Mouse (Mus musculus) midbrain, embryonic 15.5 days (tissue): ENCODE measurements around the gene Abcd3. TPM values are rescaled to one million over a fixed set of nuclear protein-coding genes. Genes with fewer than 3 reads are reported as not detected.

Experiments used
- ATAC-seq: fragments of 200-750 bp; cut with Nextera tagmentation; replicated peaks from 2 replicates; pipeline ENCODE4 v1.8.0; 2017; ENCODE audit warnings: moderate TSS enrichment
- H3K27ac ChIP-seq: fragments of 300-500 bp; sonication (generic); 2 replicates; pipeline ENCODE4 v1.5.1; 2015; ENCODE audit warnings: mild to moderate bottlenecking, inconsistent platforms
- H3K27me3 ChIP-seq: fragments of 300-500 bp; sonication (generic); replicated peaks from 2 replicates; pipeline ENCODE4 v1.6.1; 2015; ENCODE audit warnings: inconsistent platforms
- H3K36me3 ChIP-seq: fragments of 300-500 bp; sonication (generic); replicated peaks from 2 replicates; pipeline ENCODE4 v1.6.1; 2015; ENCODE audit warnings: inconsistent platforms
- H3K4me1 ChIP-seq: fragments of 300-500 bp; sonication (generic); 2 replicates; pipeline ENCODE4 v1.6.1; 2015; ENCODE audit warnings: inconsistent platforms
- H3K4me2 ChIP-seq: fragments of 300-500 bp; sonication (generic); 2 replicates; pipeline ENCODE4 v1.6.1; 2015; ENCODE audit warnings: inconsistent platforms, mild to moderate bottlenecking, moderate library complexity
- H3K4me3 ChIP-seq: fragments of 300-500 bp; sonication (generic); 2 replicates; pipeline ENCODE4 v1.5.1; 2015; ENCODE audit warnings: mild to moderate bottlenecking, inconsistent platforms
- H3K9ac ChIP-seq: fragments of 300-500 bp; sonication (generic); 2 replicates; pipeline ENCODE4 v1.6.1; 2015; ENCODE audit warnings: mild to moderate bottlenecking, inconsistent platforms
- H3K9me3 ChIP-seq: fragments of 300-500 bp; sonication (generic); 2 replicates; pipeline ENCODE4 v1.6.1; 2016; ENCODE audit warnings: inconsistent platforms
- WGBS: fragments of 180-500 bp; shearing (Covaris S2); methylation state at CpG from one replicate; pipeline ENCODE4 v1.1.7; 2015; ENCODE audit warnings: mixed read lengths; 5-methylcytosine and 5-hydroxymethylcytosine counted together
- polyA plus RNA-seq: library from polyadenylated mRNA; unstranded; fragments of >200 nt; fragmentation: Nextera tagmentation; extraction: Ambion mirVana; gene quantifications from 2 replicates; pipeline ENCODE4 v1.2.1, GENCODE M21; 2015

The Abcd3 gene
- polyA plus RNA-seq, 1 experiment from 2014 or later: 70.8 TPM

DNA sequence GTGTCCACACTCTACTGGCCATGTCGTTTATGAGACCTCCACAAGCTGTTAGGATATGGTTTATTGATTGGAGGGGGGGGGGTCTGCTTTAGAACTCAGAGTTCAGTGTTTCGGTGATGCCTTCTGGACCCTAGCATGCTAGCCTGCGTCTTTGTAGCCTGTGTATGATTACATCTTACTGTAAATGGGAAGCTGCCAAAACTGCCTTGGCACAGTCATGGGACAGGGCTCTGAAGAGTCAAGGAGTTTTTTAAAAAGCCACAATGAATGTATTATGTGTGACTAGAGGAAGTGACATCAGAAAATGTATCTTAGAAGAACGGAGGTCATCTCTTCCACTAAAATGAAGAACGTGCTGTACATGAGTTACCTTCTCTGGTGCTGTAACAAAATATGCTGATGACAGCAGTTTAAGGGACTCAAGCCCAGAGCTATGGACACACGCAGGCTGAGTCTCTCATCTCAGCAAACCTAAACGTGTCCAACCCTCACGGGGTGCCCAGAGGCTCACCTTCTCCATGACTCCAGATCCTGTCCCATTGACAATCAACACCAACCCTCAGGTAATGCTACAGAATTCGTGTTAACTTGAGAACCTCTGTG is 26.4 kb upstream of the Abcd3 start:
- H3K27me3 ChIP-seq: no peaks in the 10 kb centered on the region
- no peak overlapping the region for H3K27ac ChIP-seq
- H3K9me3 ChIP-seq: no peaks in the 10 kb centered on the region
- H3K9ac ChIP-seq: no peak overlapping the region
- ATAC-seq: no peak
- H3K4me1 ChIP-seq: no peaks in the 10 kb centered on the region
- H3K4me3 ChIP-seq: no peak overlapping the region
- 79% methylated on average over 9 of the region's 9 CpGs for WGBS
- no peaks in the 10 kb centered on the region for H3K36me3 ChIP-seq
- no peak overlapping the region for H3K4me2 ChIP-seq

DNA sequence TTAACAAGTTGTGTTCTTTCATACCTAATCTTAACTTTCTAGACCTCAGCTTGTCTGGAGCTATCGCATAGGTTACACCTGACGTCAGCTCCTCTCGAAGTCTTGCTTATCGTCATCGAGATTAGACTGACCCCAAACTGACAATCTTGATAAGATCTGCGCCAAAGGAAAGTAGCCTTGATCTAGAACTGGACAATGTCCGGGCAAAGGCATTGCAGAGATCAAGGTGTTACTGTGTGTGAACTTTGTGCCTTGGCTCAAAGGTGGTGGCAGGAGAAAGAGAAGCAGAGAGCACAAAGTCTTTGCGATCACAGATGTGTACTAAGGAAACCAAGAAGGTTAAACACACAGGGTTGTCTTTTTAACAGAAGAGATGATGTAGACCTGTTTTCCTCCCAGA is 25.2 kb upstream of the Abcd3 start:
- H3K27me3 ChIP-seq: no peaks in the 10 kb centered on the region
- no peak overlapping the region for H3K27ac ChIP-seq
- no peaks in the 10 kb centered on the region for H3K4me1 ChIP-seq
- H3K36me3 ChIP-seq: no peaks in the 10 kb centered on the region
- no peak for ATAC-seq
- H3K9ac ChIP-seq: no peak overlapping the region
- 94% methylated on average over 8 of the region's 8 CpGs for WGBS
- H3K9me3 ChIP-seq: no peaks in the 10 kb centered on the region
- no peak overlapping the region for H3K4me2 ChIP-seq
- no peak overlapping the region for H3K4me3 ChIP-seq

DNA sequence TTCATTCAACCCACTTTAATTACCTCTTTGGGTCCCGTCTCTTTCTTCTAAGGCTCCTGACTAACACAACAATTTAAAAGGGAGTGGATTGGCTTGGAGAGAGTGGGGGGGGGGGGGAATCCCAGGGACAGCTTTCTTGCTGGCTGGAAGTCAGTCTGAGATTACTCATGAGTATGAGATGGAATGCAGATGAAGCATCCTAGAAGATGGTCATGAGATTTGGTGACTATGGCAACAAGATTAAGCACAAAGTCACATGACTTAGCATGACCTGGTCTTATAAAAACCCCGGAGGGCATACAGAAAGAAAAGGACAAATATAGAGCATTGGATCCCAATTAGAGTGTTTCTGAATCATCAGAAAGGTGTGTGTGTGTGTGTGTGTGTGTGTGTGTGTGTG is 19.6 kb upstream of the Abcd3 start:
- H3K36me3 ChIP-seq: no peaks in the 10 kb centered on the region
- WGBS: 83% methylated on average over 2 of the region's 2 CpGs
- H3K27me3 ChIP-seq: no peaks in the 10 kb centered on the region
- no peak overlapping the region for H3K4me3 ChIP-seq
- H3K27ac ChIP-seq: no peak overlapping the region
- no peaks in the 10 kb centered on the region for H3K9me3 ChIP-seq
- H3K4me2 ChIP-seq: no peak overlapping the region
- no peak for ATAC-seq
- H3K9ac ChIP-seq: no peak overlapping the region
- H3K4me1 ChIP-seq: no peaks in the 10 kb centered on the region

DNA sequence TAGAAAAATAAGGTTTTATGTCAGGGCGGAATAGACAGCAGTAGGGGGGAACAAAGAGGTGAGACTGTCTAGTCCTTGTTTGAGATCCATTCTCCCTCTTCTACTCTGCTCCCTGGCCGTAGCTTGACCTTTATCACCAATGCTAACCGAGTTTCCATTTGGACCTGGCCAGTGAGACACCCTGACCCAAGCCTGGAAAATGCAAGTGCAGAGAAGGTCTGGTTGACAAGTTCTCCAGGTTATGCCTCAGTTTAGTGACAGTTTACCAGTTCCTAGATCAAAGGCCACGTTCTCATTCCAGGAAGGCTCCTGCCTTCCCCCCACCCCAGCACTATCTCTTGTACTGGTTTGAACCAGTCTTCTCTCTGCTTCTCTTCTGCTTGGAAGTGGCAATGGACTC is 19.1 kb upstream of the Abcd3 start:
- Histone ChIP-seq H3K4me3 (no peak overlapping the region), H3K4me1 (no peaks in the 10 kb centered on the region), H3K9ac (no peak overlapping the region), H3K9me3 (no peaks in the 10 kb centered on the region), H3K27me3 (no peaks in the 10 kb centered on the region), H3K36me3 (no peaks in the 10 kb centered on the region), H3K27ac (no peak overlapping the region), H3K4me2 (no peak overlapping the region)
- 89% methylated on average over 4 of the region's 4 CpGs for WGBS
- no peak for ATAC-seq

DNA sequence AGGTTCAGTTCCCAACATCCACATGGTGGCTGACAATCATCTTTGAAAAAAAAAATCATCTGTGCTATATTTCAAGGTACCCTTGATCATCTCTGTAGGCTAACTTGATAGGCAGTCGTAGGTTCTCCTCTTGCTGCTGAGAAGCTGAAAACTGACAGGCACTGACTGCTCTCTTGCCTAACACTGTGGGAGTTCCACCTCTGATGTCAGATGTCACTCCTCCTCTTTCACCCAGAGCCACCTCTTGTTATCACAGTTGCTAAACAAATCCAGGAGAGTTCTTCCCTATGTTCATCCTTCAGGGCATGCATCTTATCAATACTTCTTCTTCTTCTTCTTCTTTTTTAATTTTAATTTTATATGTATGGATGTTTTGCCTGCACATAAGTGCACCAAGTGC is 10.0 kb upstream of the Abcd3 start:
- Histone ChIP-seq H3K27ac (no peak overlapping the region), H3K9ac (no peak overlapping the region), H3K27me3 (no peaks in the 10 kb centered on the region), H3K4me2 (no peak overlapping the region), H3K4me1 (no peaks in the 10 kb centered on the region), H3K9me3 (0 out of 2 replicates have a peak, but pooled peaks cover 4% of the 10 kb centered on the region), H3K36me3 (no peaks in the 10 kb centered on the region), H3K4me3 (no peak overlapping the region)
- WGBS: 80% methylated on average over 1 of the region's 1 CpGs
- no peak for ATAC-seq

GRCm38 (mm10) chr3:121824319-121824718 is 9.2 kb upstream of the Abcd3 start:
- 98% methylated on average over 1 of the region's 1 CpGs for WGBS
- no peaks in the 10 kb centered on the region for H3K27me3 ChIP-seq

GRCm38 (mm10) chr3:121822643-121823042 is 7.5 kb upstream of the Abcd3 start:
- no peak overlapping the region for H3K9ac ChIP-seq
- H3K4me3 ChIP-seq: no peak overlapping the region
- no peaks in the 10 kb centered on the region for H3K4me1 ChIP-seq
- H3K36me3 ChIP-seq: no peaks in the 10 kb centered on the region
- H3K27ac ChIP-seq: no peak overlapping the region
- H3K9me3 ChIP-seq: no peaks in the 10 kb centered on the region
- 87% methylated on average over 5 of the region's 5 CpGs for WGBS
- no peak for ATAC-seq
- H3K4me2 ChIP-seq: no peak overlapping the region
- no peaks in the 10 kb centered on the region for H3K27me3 ChIP-seq

More at GRCm38 (mm10) chr3:121824319-121824718, 9.2 kb upstream of the Abcd3 start:
- no peak overlapping the region for H3K27ac ChIP-seq
- H3K4me2 ChIP-seq: no peak overlapping the region
- no peak overlapping the region for H3K9ac ChIP-seq
- 0 out of 2 replicates have a peak, but pooled peaks cover 4% of the 10 kb centered on the region for H3K9me3 ChIP-seq
- H3K36me3 ChIP-seq: no peaks in the 10 kb centered on the region
- no peak for ATAC-seq
- no peaks in the 10 kb centered on the region for H3K4me1 ChIP-seq
- no peak overlapping the region for H3K4me3 ChIP-seq

GRCm38 (mm10) chr3:121821559-121822143 is 6.5 kb upstream of the Abcd3 start:
- Histone ChIP-seq H3K4me2 (no peak overlapping the region), H3K9ac (no peak overlapping the region), H3K27me3 (no peaks in the 10 kb centered on the region), H3K27ac (no peak overlapping the region), H3K4me1 (no peaks in the 10 kb centered on the region), H3K36me3 (no peaks in the 10 kb centered on the region), H3K4me3 (no peak overlapping the region), H3K9me3 (no peaks in the 10 kb centered on the region)
- 89% methylated on average over 8 of the region's 8 CpGs for WGBS
- ATAC-seq: no peak

DNA sequence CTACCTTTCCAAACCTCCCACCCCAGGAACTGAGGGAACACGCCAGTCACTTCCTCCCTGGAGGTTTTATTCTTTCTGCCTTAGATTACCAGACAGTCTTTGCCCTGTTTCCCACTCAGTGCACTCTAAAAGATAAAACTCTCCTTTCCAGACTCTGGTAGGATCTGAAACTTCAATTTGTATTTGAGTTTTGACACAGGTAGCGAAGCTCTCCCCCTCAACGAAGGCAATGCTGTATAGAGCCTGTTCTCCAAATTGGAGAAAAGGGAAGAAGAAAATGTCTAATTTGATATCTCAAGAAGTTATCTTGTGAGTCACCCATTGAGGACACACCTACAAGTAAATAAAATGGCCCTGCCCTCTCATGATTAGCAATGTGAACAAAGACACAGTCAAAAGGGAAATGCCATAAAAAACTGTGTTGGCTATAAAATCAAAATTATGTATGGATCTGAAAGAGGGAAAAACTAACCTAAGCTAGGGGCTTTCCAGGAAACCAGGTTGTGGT is 4.6 kb upstream of the Abcd3 start:
- Histone ChIP-seq H3K9ac (no peak overlapping the region), H3K4me2 (no peak overlapping the region), H3K4me3 (no peak overlapping the region), H3K27me3 (no peaks in the 10 kb centered on the region), H3K9me3 (no peaks in the 10 kb centered on the region), H3K27ac (no peak overlapping the region), H3K36me3 (no peaks in the 10 kb centered on the region), H3K4me1 (peaks cover 7% of the 10 kb centered on the region)
- no peak for ATAC-seq
- 85% methylated on average over 3 of the region's 3 CpGs for WGBS

DNA sequence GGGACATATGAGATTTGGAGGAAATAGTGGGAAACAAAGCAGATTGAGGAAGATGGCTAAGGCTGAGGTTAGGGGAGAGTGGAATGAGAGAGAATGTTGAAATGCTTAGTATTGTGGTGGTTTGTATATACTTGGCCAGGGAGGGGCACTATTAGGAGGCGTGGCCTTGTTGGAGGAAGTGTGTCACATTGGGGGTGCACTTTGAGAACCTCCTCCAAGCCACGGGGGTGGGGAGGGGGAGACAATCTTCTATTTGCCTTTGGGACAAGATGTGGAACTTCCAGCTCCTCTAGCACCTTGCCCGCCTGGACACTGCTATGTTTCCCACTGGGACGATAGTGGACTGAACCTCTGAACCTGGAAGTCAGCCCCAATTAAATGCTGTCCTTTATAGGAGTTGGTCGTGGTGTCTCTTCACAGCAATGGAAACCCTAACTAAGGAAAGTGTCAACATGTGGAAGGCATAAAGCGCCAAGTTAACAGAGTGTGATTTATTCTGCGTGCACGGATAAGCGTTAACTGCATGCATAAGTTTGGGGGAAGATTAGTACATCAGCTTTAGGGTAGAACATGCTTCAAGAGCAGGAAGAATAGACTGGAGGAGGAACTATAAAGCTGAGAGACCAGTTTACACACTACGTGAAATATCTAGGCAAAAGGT is 3.8 kb upstream of the Abcd3 start:
- ATAC-seq: no peak

DNA sequence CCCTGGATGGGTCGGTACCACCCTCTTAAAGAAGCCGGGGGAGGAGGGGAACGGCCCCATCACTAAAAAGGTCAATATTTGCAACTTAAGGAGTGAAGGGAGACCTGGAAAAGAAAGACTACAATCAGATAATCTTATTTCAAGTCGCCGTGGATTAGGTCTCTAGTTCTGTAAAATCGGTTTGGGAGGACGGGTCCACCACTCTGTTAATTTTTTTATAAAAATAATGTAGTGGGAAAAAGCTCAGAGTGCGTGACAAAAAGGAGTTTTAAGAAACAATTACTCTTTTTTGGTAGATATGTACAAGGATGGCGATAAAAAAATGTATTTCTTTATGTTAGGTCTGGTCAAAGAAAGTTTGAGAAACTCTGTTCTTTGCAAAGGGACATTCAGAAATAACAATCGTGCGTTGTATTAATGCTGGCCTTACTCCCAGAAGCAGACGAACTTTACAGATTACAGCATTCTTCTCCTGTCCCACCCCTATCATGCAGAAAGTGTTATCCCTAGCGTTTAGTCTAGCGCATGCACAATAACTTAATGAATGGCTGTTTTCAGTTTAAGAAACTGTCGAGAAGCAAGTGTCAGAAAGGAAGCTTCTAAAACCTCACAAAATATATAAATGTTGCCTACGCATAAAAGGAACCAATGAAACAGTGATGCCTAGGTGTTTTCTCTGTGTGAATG is 590 bp upstream of the Abcd3 start:
- 13% methylated on average over 16 of the region's 16 CpGs for WGBS
- Histone ChIP-seq H3K27ac (peak overlapping the region; percentile 99), H3K4me1 (peaks cover 26% of the 10 kb centered on the region), H3K4me2 (peak overlapping the region; percentile 82), H3K36me3 (no peaks in the 10 kb centered on the region), H3K9me3 (no peaks in the 10 kb centered on the region), H3K4me3 (peak overlapping the region; percentile 98), H3K9ac (peak overlapping the region; percentile 97), H3K27me3 (no peaks in the 10 kb centered on the region)
- ATAC-seq: no peak

More for the DNA sequence above, 3.8 kb upstream of the Abcd3 start:
- Histone ChIP-seq H3K4me3 (no peak overlapping the region), H3K27me3 (no peaks in the 10 kb centered on the region), H3K36me3 (no peaks in the 10 kb centered on the region), H3K4me1 (peaks cover 13% of the 10 kb centered on the region), H3K9ac (no peak overlapping the region), H3K27ac (no peak overlapping the region), H3K4me2 (no peak overlapping the region), H3K9me3 (no peaks in the 10 kb centered on the region)
- 84% methylated on average over 10 of the region's 10 CpGs for WGBS

GRCm38 (mm10) chr3:121814413-121814864 is 663 bp downstream of the Abcd3 start:
- ATAC-seq: no peak; the same call in none of the 2 replicates
- WGBS: under 1% methylated on average over 28 of the region's 28 CpGs
- no peaks in the 10 kb centered on the region for H3K36me3 ChIP-seq

More at GRCm38 (mm10) chr3:121814413-121814864, 663 bp downstream of the Abcd3 start:
- no peaks in the 10 kb centered on the region for H3K27me3 ChIP-seq
- peak overlapping the region; percentile 97 for H3K9ac ChIP-seq
- peak overlapping the region; percentile 99 for H3K27ac ChIP-seq
- H3K4me3 ChIP-seq: peak overlapping the region; percentile 98
- peak overlapping the region; percentile 82 for H3K4me2 ChIP-seq
- peaks cover 26% of the 10 kb centered on the region for H3K4me1 ChIP-seq
- H3K9me3 ChIP-seq: no peaks in the 10 kb centered on the region
